Mouse (Mus musculus) layer of hippocampus, adult 9-10 months (tissue): ENCODE measurements around the gene Siglec1.
"Not testable (repeated sequence)": the region's sequence is repeated elsewhere in the genome, so short reads cannot be mapped to it uniquely, and the experiment has no call there.

Source experiments
- DNase-seq: peaks from one replicate; pipeline ENCODE4 v3.0.0; 2022; ENCODE audit warnings: low spot score

Siglec1 gene

GRCm38 (mm10) chr2:131086667-131087390 is at the start of gene Siglec1:
Siglec1 (minus strand) TSS chr2:131086765.
- no peak for DNase-seq

GRCm38 (mm10) chr2:131135521-131136139 is 49.1 kb upstream of the Siglec1 start:
- no peak for DNase-seq

GRCm38 (mm10) chr2:131134826-131135400 is 48.3 kb upstream of the Siglec1 start:
- DNase-seq = no peak

- no peak for DNase-seq
Measured at GRCm38 (mm10) chr2:131134381-131134780, 47.8 kb upstream of the Siglec1 start.

GRCm38 (mm10) chr2:131132930-131133547 is 46.5 kb upstream of the Siglec1 start, which contains the start of gene Gm11037:
Gm11037 (plus strand) TSS chr2:131133497.
- no peak for DNase-seq

GRCm38 (mm10) chr2:131132111-131132888 is 45.7 kb upstream of the Siglec1 start:
- no peak for DNase-seq

- no peak for DNase-seq
Measured at GRCm38 (mm10) chr2:131130849-131131248, 44.3 kb upstream of the Siglec1 start.

- DNase-seq = no peak
Measured at GRCm38 (mm10) chr2:131129836-131130235, 43.3 kb upstream of the Siglec1 start.

- no peak for DNase-seq
Measured at GRCm38 (mm10) chr2:131128636-131129157, 42.1 kb upstream of the Siglec1 start.

GRCm38 (mm10) chr2:131128211-131128610 is 41.6 kb upstream of the Siglec1 start:
- no peak for DNase-seq

- DNase-seq = no peak
Measured at GRCm38 (mm10) chr2:131127161-131127730, 40.7 kb upstream of the Siglec1 start, which contains the start of gene Hspa12b. Hspa12b (plus strand) TSS chr2:131127280.

GRCm38 (mm10) chr2:131125964-131126815 is 39.6 kb upstream of the Siglec1 start:
- no peak for DNase-seq

GRCm38 (mm10) chr2:131125157-131125963 is 38.8 kb upstream of the Siglec1 start:
- DNase-seq = no peak

GRCm38 (mm10) chr2:131124166-131124565 is 37.6 kb upstream of the Siglec1 start:
- no peak for DNase-seq

GRCm38 (mm10) chr2:131118968-131119574 is 32.5 kb upstream of the Siglec1 start:
- no peak for DNase-seq

- DNase-seq = no peak
Measured at GRCm38 (mm10) chr2:131105989-131106388, 19.4 kb upstream of the Siglec1 start.

- not testable (repeated sequence) for DNase-seq
Measured at GRCm38 (mm10) chr2:131105061-131105460, 18.5 kb upstream of the Siglec1 start.

- no peak for DNase-seq
Measured at GRCm38 (mm10) chr2:131104021-131104420, 17.5 kb upstream of the Siglec1 start.

GRCm38 (mm10) chr2:131101530-131101929 is 15.0 kb upstream of the Siglec1 start:
- DNase-seq = no peak
